Mouse (Mus musculus): ENCODE data around the gene Ehhadh. TPM values are rescaled to one million over a fixed set of nuclear protein-coding genes. Genes with fewer than 3 reads are reported as not detected.
A peak's percentile ranks its signal among the peaks of the same experiment; 100 is the strongest.

Ehhadh gene
- polyA plus RNA-seq, 1 experiment from 2014 or later = 2.5 TPM

DNA sequence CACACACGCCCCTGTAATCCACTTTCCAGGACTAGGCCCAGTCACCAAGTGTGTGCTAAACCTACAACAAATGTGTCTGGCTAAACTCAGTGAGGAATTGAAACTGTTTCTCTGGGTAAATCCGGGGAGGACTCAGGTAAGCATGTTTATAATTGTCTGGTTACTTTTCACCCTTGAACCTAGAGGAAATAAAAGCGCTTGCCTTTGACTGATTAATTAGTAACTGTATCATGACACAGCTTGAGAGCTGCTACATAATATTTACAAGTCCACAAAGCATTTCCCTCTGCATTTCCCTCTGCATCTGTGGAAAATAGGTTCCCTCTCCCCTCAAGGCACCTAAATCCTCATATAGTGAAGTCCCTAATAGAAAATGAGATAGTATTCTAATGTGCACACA lies 6.3 kb downstream of the Ehhadh start:
- no peaks in the 10 kb centered on the region for H3K4me1 ChIP-seq (ENCODE audit: insufficient read depth, low read depth, low read length)
- TF ChIP-seq CTCF (IDR thresholded peaks at IDR 0.05) = no peak
- no peak for TF ChIP-seq EP300 (IDR thresholded peaks at IDR 0.05)
- no peak overlapping the region for H3K9ac ChIP-seq (replicated peaks; ENCODE audit: low read depth)
- no peak overlapping the region for H3K27ac ChIP-seq (ENCODE audit: low read length)
- H3K36me3 ChIP-seq (ENCODE audit: insufficient read depth, low read length) = no peaks in the 10 kb centered on the region
- WGBS = 59% methylated on average over 3 of the region's 3 CpGs
- DNase-seq (ENCODE audit: low spot score) = no peak
- no peaks in the 10 kb centered on the region for H3K9me3 ChIP-seq (ENCODE audit: low read length)
- no peak for ATAC-seq
- no peak overlapping the region for H3K4me2 ChIP-seq (replicated peaks; ENCODE audit: low read depth, low read length)
- no peak overlapping the region for H3K4me3 ChIP-seq (ENCODE audit: low read depth, low read length)
- no peaks in the 10 kb centered on the region for H3K27me3 ChIP-seq (replicated peaks; ENCODE audit: insufficient read depth, low read length)

DNA sequence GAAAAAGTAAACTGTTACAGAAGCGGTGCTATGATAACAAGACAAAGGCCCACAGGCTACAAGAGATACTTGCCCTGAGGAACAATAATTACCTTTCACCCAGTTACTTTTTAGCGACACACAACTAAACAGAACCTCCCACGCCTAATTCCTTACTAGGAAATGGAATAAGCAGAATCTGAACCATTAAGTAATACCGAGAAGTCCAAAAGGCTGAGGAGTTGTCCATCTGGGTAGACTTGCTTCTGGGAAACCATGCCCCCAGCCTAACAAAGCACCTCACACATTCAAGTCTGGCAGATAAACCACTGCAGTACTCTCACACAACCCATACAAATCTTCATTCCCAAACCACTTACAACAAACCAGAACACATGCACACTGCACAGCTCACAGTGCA lies 8.5 kb downstream of the Ehhadh start:
- no peak for TF ChIP-seq CTCF (IDR thresholded peaks at IDR 0.05)
- TF ChIP-seq EP300 (IDR thresholded peaks at IDR 0.05) = no peak
- no peaks in the 10 kb centered on the region for H3K9me3 ChIP-seq (ENCODE audit: low read length)
- H3K9ac ChIP-seq (replicated peaks; ENCODE audit: low read depth) = no peak overlapping the region
- ATAC-seq = no peak
- H3K27me3 ChIP-seq (replicated peaks; ENCODE audit: insufficient read depth, low read length) = no peaks in the 10 kb centered on the region
- no peak overlapping the region for H3K4me3 ChIP-seq (ENCODE audit: low read depth, low read length)
- H3K27ac ChIP-seq (ENCODE audit: low read length) = no peak overlapping the region
- no peaks in the 10 kb centered on the region for H3K36me3 ChIP-seq (ENCODE audit: insufficient read depth, low read length)
- H3K4me1 ChIP-seq (ENCODE audit: insufficient read depth, low read depth, low read length) = no peaks in the 10 kb centered on the region
- WGBS = 78% methylated on average over 4 of the region's 4 CpGs
- DNase-seq (ENCODE audit: low spot score) = no peak
- H3K4me2 ChIP-seq (replicated peaks; ENCODE audit: low read depth, low read length) = no peak overlapping the region

DNA sequence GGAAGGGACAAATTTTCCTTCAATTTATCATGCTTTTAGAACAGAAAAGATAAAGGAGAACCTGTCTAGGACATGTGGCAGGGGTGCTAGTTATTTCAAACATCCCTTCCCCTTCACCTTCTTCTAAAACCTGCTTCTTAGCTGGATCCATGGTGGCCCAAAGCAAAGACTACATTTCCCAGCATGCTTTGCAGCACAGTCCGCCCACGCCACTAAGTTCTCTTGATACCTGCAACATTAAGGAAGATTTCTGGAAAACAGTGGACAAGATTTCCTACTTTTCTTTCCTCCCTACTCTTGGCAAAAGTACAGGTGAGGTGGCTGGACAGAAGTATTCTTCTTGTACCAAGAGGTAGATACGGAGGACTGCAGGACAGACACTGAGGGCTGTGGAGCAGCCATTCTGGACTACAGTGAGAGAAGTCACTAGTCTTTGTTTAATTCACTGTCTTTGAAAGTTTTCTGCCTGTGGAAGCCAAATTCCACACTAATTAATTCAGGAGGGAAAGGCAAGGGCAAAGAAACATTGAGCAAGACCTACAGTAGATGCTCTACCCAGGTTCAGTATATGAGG lies 9.2 kb downstream of the Ehhadh start:
- Histone ChIP-seq H3K36me3 (ENCODE audit: insufficient read depth, low read length) (no peaks in the 10 kb centered on the region), H3K4me1 (ENCODE audit: insufficient read depth, low read depth, low read length) (no peaks in the 10 kb centered on the region), H3K27me3 (replicated peaks; ENCODE audit: insufficient read depth, low read length) (no peaks in the 10 kb centered on the region), H3K27ac (ENCODE audit: low read length) (no peak overlapping the region), H3K4me3 (ENCODE audit: low read depth, low read length) (no peak overlapping the region), H3K9me3 (ENCODE audit: low read length) (no peaks in the 10 kb centered on the region), H3K9ac (replicated peaks; ENCODE audit: low read depth) (no peak overlapping the region), H3K4me2 (replicated peaks; ENCODE audit: low read depth, low read length) (peak overlapping the region; percentile 22; the same call in 1 of the 2 replicates)
- no peak for TF ChIP-seq EP300 (IDR thresholded peaks at IDR 0.05)
- TF ChIP-seq CTCF (IDR thresholded peaks at IDR 0.05) = no peak
- WGBS = 54% methylated on average over 3 of the region's 3 CpGs
- ATAC-seq = no peak
- DNase-seq (ENCODE audit: low spot score) = peak; percentile 15

- Histone ChIP-seq H3K9ac (replicated peaks; ENCODE audit: low read depth) (no peak overlapping the region), H3K4me3 (ENCODE audit: low read depth, low read length) (no peak overlapping the region), H3K27ac (ENCODE audit: low read length) (no peak overlapping the region), H3K4me2 (replicated peaks; ENCODE audit: low read depth, low read length) (no peak overlapping the region), H3K9me3 (ENCODE audit: low read length) (no peaks in the 10 kb centered on the region), H3K4me1 (ENCODE audit: insufficient read depth, low read depth, low read length) (no peaks in the 10 kb centered on the region), H3K36me3 (ENCODE audit: insufficient read depth, low read length) (peaks cover 7% of the 10 kb centered on the region; the same call in 1 of the 2 replicates), H3K27me3 (replicated peaks; ENCODE audit: insufficient read depth, low read length) (no peaks in the 10 kb centered on the region)
- WGBS = 69% methylated on average over 4 of the region's 4 CpGs
- TF ChIP-seq CTCF (IDR thresholded peaks at IDR 0.05) (no peak), EP300 (IDR thresholded peaks at IDR 0.05) (no peak)
- no peak for DNase-seq (ENCODE audit: low spot score)
- ATAC-seq = no peak
These were observed 12.9 kb downstream of the Ehhadh start for GRCm38 (mm10) chr16:21774725-21775124.

GRCm38 (mm10) chr16:21769667-21770066 lies 17.9 kb downstream of the Ehhadh start:
- no peaks in the 10 kb centered on the region for H3K27me3 ChIP-seq (replicated peaks; ENCODE audit: insufficient read depth, low read length)
- ATAC-seq (no peak), DNase-seq (ENCODE audit: low spot score) (peak; percentile 24)
- no peak overlapping the region for H3K9ac ChIP-seq (replicated peaks; ENCODE audit: low read depth)
- H3K4me3 ChIP-seq (ENCODE audit: low read depth, low read length) = no peak overlapping the region
- H3K27ac ChIP-seq (ENCODE audit: low read length) = no peak overlapping the region
- no peaks in the 10 kb centered on the region for H3K9me3 ChIP-seq (ENCODE audit: low read length)
- H3K4me2 ChIP-seq (replicated peaks; ENCODE audit: low read depth, low read length) = no peak overlapping the region
- WGBS = 75% methylated on average over 5 of the region's 5 CpGs
- no peaks in the 10 kb centered on the region for H3K4me1 ChIP-seq (ENCODE audit: insufficient read depth, low read depth, low read length)
- TF ChIP-seq EP300 (IDR thresholded peaks at IDR 0.05) (no peak), CTCF (IDR thresholded peaks at IDR 0.05) (peak; percentile 50)
- H3K36me3 ChIP-seq (ENCODE audit: insufficient read depth, low read length) = peaks cover 7% of the 10 kb centered on the region; the same call in 1 of the 2 replicates

- TF ChIP-seq CTCF (IDR thresholded peaks at IDR 0.05) = peak; percentile 34; the same call in 1 of the 2 replicates
- no peak for TF ChIP-seq EP300 (IDR thresholded peaks at IDR 0.05)
These were observed 19.4 kb downstream of the Ehhadh start for GRCm38 (mm10) chr16:21768255-21768654.

More at GRCm38 (mm10) chr16:21768255-21768654, 19.4 kb downstream of the Ehhadh start:
- ATAC-seq (no peak), DNase-seq (ENCODE audit: low spot score) (no peak)
- WGBS = 68% methylated on average over 3 of the region's 3 CpGs
- H3K27me3 ChIP-seq (replicated peaks; ENCODE audit: insufficient read depth, low read length) = no peaks in the 10 kb centered on the region
- H3K4me1 ChIP-seq (ENCODE audit: insufficient read depth, low read depth, low read length) = no peaks in the 10 kb centered on the region
- H3K27ac ChIP-seq (ENCODE audit: low read length) = no peak overlapping the region
- H3K36me3 ChIP-seq (ENCODE audit: insufficient read depth, low read length) = peaks cover 6% of the 10 kb centered on the region; the same call in 1 of the 2 replicates
- no peak overlapping the region for H3K9ac ChIP-seq (replicated peaks; ENCODE audit: low read depth)
- no peak overlapping the region for H3K4me3 ChIP-seq (ENCODE audit: low read depth, low read length)
- no peaks in the 10 kb centered on the region for H3K9me3 ChIP-seq (ENCODE audit: low read length)
- no peak overlapping the region for H3K4me2 ChIP-seq (replicated peaks; ENCODE audit: low read depth, low read length)
